Mouse (Mus musculus): ENCODE results near the gene Med20. TPM values are rescaled to one million over a fixed set of nuclear protein-coding genes. Genes with fewer than 3 reads are reported as not detected.

Gene Med20
- polyA plus RNA-seq, 1 experiment from 2014 or later, result 30.3 TPM

GRCm38 (mm10) chr17:47626031-47626430 is 14.6 kb downstream of the Med20 start:
- Histone ChIP-seq H3K27me3 (ENCODE audit: control insufficient read depth, insufficient read depth, low read length) (no peaks in the 10 kb centered on the region), H3K4me1 (ENCODE audit: control insufficient read depth, insufficient read depth, low read length) (peaks cover 7% of the 10 kb centered on the region), H3K9ac (ENCODE audit: low read depth, low read length) (no peak overlapping the region; the same call in 1 of the 2 replicates), H3K9me3 (replicated peaks; ENCODE audit: control insufficient read depth, low read length) (no peaks in the 10 kb centered on the region), H3K36me3 (ENCODE audit: control insufficient read depth, insufficient read depth, low read length) (peaks cover 24% of the 10 kb centered on the region), H3K4me3 (ENCODE audit: low read depth, low read length) (no peak overlapping the region), H3K27ac (ENCODE audit: low read depth, low read length) (no peak overlapping the region), H3K4me2 (no peak overlapping the region)
- WGBS (ENCODE audit: insufficient replicate concordance), result 90% methylated on average over 5 of the region's 5 CpGs
- no peak for ATAC-seq (replicated peaks; ENCODE audit: insufficient number of reproducible peaks, low FRiP score, low TSS enrichment)

- H3K4me2 ChIP-seq, result peak overlapping the region; percentile 93
- peak overlapping the region; percentile 80; the same call in 1 of the 2 replicates for H3K4me3 ChIP-seq (ENCODE audit: low read depth, low read length)
Observed at GRCm38 (mm10) chr17:47627791-47628190, 16.4 kb downstream of the Med20 start.

GRCm38 (mm10) chr17:47628851-47629676 is 17.7 kb downstream of the Med20 start:
- H3K27ac ChIP-seq (ENCODE audit: low read depth, low read length), result peak overlapping the region; percentile 92
- H3K4me1 ChIP-seq (ENCODE audit: control insufficient read depth, insufficient read depth, low read length), result peaks cover 12% of the 10 kb centered on the region
- peak overlapping the region; percentile 93 for H3K4me2 ChIP-seq
- H3K9ac ChIP-seq (ENCODE audit: low read depth, low read length), result peak overlapping the region; percentile 86
- WGBS (ENCODE audit: insufficient replicate concordance), result under 1% methylated on average over 61 of the region's 63 CpGs
- peak overlapping the region; percentile 80 for H3K4me3 ChIP-seq (ENCODE audit: low read depth, low read length)
- peaks cover 8% of the 10 kb centered on the region for H3K36me3 ChIP-seq (ENCODE audit: control insufficient read depth, insufficient read depth, low read length)
- no peaks in the 10 kb centered on the region for H3K9me3 ChIP-seq (replicated peaks; ENCODE audit: control insufficient read depth, low read length)
- no peaks in the 10 kb centered on the region for H3K27me3 ChIP-seq (ENCODE audit: control insufficient read depth, insufficient read depth, low read length)
- peak; percentile 93 for ATAC-seq (replicated peaks; ENCODE audit: insufficient number of reproducible peaks, low FRiP score, low TSS enrichment)

More at GRCm38 (mm10) chr17:47627791-47628190, 16.4 kb downstream of the Med20 start:
- WGBS (ENCODE audit: insufficient replicate concordance), result 69% methylated on average over 2 of the region's 2 CpGs
- H3K27me3 ChIP-seq (ENCODE audit: control insufficient read depth, insufficient read depth, low read length), result no peaks in the 10 kb centered on the region
- H3K9ac ChIP-seq (ENCODE audit: low read depth, low read length), result no peak overlapping the region; the same call in 1 of the 2 replicates
- no peaks in the 10 kb centered on the region for H3K9me3 ChIP-seq (replicated peaks; ENCODE audit: control insufficient read depth, low read length)
- ATAC-seq (replicated peaks; ENCODE audit: insufficient number of reproducible peaks, low FRiP score, low TSS enrichment), result no peak
- peaks cover 12% of the 10 kb centered on the region for H3K4me1 ChIP-seq (ENCODE audit: control insufficient read depth, insufficient read depth, low read length)
- H3K27ac ChIP-seq (ENCODE audit: low read depth, low read length), result no peak overlapping the region
- peaks cover 21% of the 10 kb centered on the region for H3K36me3 ChIP-seq (ENCODE audit: control insufficient read depth, insufficient read depth, low read length)

- WGBS (ENCODE audit: insufficient replicate concordance), result under 1% methylated on average over 60 of the region's 61 CpGs
- ATAC-seq (replicated peaks; ENCODE audit: insufficient number of reproducible peaks, low FRiP score, low TSS enrichment), result peak; percentile 50
- Histone ChIP-seq H3K27me3 (ENCODE audit: control insufficient read depth, insufficient read depth, low read length) (no peaks in the 10 kb centered on the region), H3K4me1 (ENCODE audit: control insufficient read depth, insufficient read depth, low read length) (peaks cover 15% of the 10 kb centered on the region), H3K4me3 (ENCODE audit: low read depth, low read length) (peak overlapping the region; percentile 80), H3K4me2 (peak overlapping the region; percentile 93), H3K36me3 (ENCODE audit: control insufficient read depth, insufficient read depth, low read length) (peaks cover 2% of the 10 kb centered on the region; the same call in 1 of the 2 replicates), H3K9ac (ENCODE audit: low read depth, low read length) (peak overlapping the region; percentile 86), H3K27ac (ENCODE audit: low read depth, low read length) (peak overlapping the region; percentile 92), H3K9me3 (replicated peaks; ENCODE audit: control insufficient read depth, low read length) (no peaks in the 10 kb centered on the region)
Observed at GRCm38 (mm10) chr17:47629717-47630677, 18.6 kb downstream of the Med20 start.

- 2% methylated on average over 3 of the region's 3 CpGs for WGBS (ENCODE audit: insufficient replicate concordance)
- Histone ChIP-seq H3K9me3 (replicated peaks; ENCODE audit: control insufficient read depth, low read length) (no peaks in the 10 kb centered on the region), H3K36me3 (ENCODE audit: control insufficient read depth, insufficient read depth, low read length) (no peaks in the 10 kb centered on the region), H3K27me3 (ENCODE audit: control insufficient read depth, insufficient read depth, low read length) (no peaks in the 10 kb centered on the region), H3K4me2 (peak within 1 kb of the TSS; percentile 93), H3K4me1 (ENCODE audit: control insufficient read depth, insufficient read depth, low read length) (peaks cover 15% of the 10 kb centered on the region), H3K9ac (ENCODE audit: low read depth, low read length) (peak within 1 kb of the TSS; percentile 86), H3K4me3 (ENCODE audit: low read depth, low read length) (peak within 1 kb of the TSS; percentile 80), H3K27ac (ENCODE audit: low read depth, low read length) (peak within 1 kb of the TSS; percentile 92)
- no peak for ATAC-seq (replicated peaks; ENCODE audit: insufficient number of reproducible peaks, low FRiP score, low TSS enrichment)
Observed at GRCm38 (mm10) chr17:47630678-47631065, 19.3 kb downstream of the Med20 start, which contains the start of gene Usp49. Gene Usp49 (plus strand): TSS chr17:47630690.

- no peaks in the 10 kb centered on the region for H3K27me3 ChIP-seq (ENCODE audit: control insufficient read depth, insufficient read depth, low read length)
- H3K27ac ChIP-seq (ENCODE audit: low read depth, low read length), result no peak overlapping the region
- WGBS (ENCODE audit: insufficient replicate concordance), result 67% methylated on average over 4 of the region's 4 CpGs
- ATAC-seq (replicated peaks; ENCODE audit: insufficient number of reproducible peaks, low FRiP score, low TSS enrichment), result no peak
- H3K4me3 ChIP-seq (ENCODE audit: low read depth, low read length), result no peak overlapping the region
- H3K36me3 ChIP-seq (ENCODE audit: control insufficient read depth, insufficient read depth, low read length), result no peaks in the 10 kb centered on the region
- no peak overlapping the region for H3K4me2 ChIP-seq
- no peaks in the 10 kb centered on the region for H3K9me3 ChIP-seq (replicated peaks; ENCODE audit: control insufficient read depth, low read length)
- peaks cover 15% of the 10 kb centered on the region for H3K4me1 ChIP-seq (ENCODE audit: control insufficient read depth, insufficient read depth, low read length)
- no peak overlapping the region for H3K9ac ChIP-seq (ENCODE audit: low read depth, low read length)
Observed at GRCm38 (mm10) chr17:47632181-47632840, 20.9 kb downstream of the Med20 start.

GRCm38 (mm10) chr17:47633999-47634770 is 22.8 kb downstream of the Med20 start:
- 70% methylated on average over 7 of the region's 7 CpGs for WGBS (ENCODE audit: insufficient replicate concordance)
- Histone ChIP-seq H3K9me3 (replicated peaks; ENCODE audit: control insufficient read depth, low read length) (no peaks in the 10 kb centered on the region), H3K9ac (ENCODE audit: low read depth, low read length) (no peak overlapping the region), H3K4me1 (ENCODE audit: control insufficient read depth, insufficient read depth, low read length) (peaks cover 15% of the 10 kb centered on the region), H3K27me3 (ENCODE audit: control insufficient read depth, insufficient read depth, low read length) (no peaks in the 10 kb centered on the region), H3K36me3 (ENCODE audit: control insufficient read depth, insufficient read depth, low read length) (no peaks in the 10 kb centered on the region), H3K27ac (ENCODE audit: low read depth, low read length) (no peak overlapping the region), H3K4me2 (no peak overlapping the region), H3K4me3 (ENCODE audit: low read depth, low read length) (no peak overlapping the region)
- no peak for ATAC-seq (replicated peaks; ENCODE audit: insufficient number of reproducible peaks, low FRiP score, low TSS enrichment)

All from heart, embryonic 11.5 days (tissue).